25 mouse cellular contexts compared by ENCODE assay signal in the genomic region with DNA sequence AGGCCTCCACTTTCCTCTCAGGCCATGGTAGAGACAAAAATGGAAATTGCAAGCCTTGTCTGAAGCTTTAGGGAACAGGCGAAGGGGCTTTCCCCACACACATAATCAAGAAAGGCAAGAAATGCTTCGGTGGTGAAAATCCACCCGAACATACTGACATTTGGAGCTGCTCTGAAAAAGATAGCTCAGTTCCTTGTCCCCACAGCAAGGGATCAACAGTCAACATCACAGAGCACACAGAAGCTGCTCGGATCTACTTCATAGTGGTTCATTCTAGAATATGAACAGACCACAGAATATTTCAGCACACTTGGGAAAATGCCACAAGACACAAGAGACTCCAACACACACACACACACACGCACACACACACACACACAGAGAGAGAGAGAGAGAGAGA. TPM values are rescaled to one million over a fixed set of nuclear protein-coding genes. Genes with fewer than 3 reads are reported as not detected.
DNase-seq lines count a peak whose midpoint lies in the region; TF ChIP-seq lines count a peak whose summit lies in the region.
"Had no signal": no experiment of that assay in that cellular context is flagged by ENCODE, and none has a peak within 500 bp of the region (broad histone marks: within the 10 kb centered on the region; RNA-seq: fewer than 3 reads in every experiment).

No protein-coding gene starts in this region.

- no peak overlapping the region for H3K27ac ChIP-seq in liver, adult 2 months (replicated peaks; ENCODE audit: insufficient read depth, low read depth, low read length)
- H3K27ac ChIP-seq in bone marrow macrophage, adult 2 months (ENCODE audit: insufficient read depth, low read depth, low read length) = peak overlapping the region; percentile 85
- peak overlapping the region; percentile 83 for H3K27ac ChIP-seq in macrophage
- H3K27ac ChIP-seq: embryonic facial prominence, embryonic 15.5 days; hindbrain, embryonic 13.5 days; kidney, embryonic 15.5 days; left cerebral cortex, adult 2 months; limb, embryonic 10.5 days; liver, embryonic 13.5 days; stomach, embryonic 15.5 days had no signal

- no peak for TF ChIP-seq POLR2A in liver, adult 2 months (IDR thresholded peaks at IDR 0.05; ENCODE audit: extremely low read depth, insufficient read depth, low read length)
- TF ChIP-seq POLR2A in bone marrow macrophage, adult 2 months (IDR thresholded peaks at IDR 0.05; ENCODE audit: borderline replicate concordance, low read depth, low read length) = no peak

- H3K27me3 ChIP-seq in liver, adult 2 months (ENCODE audit: control insufficient read depth, insufficient read depth, low read length) = no peaks in the 10 kb centered on the region
- H3K27me3 ChIP-seq: embryonic facial prominence, embryonic 15.5 days; hindbrain, embryonic 13.5 days; kidney, embryonic 15.5 days; stomach, embryonic 15.5 days had no signal

- peak; percentile 31 for DNase-seq in liver, adult 2 months (ENCODE audit: extremely low read depth, low read depth, low spot score)
- no peak for DNase-seq in liver
- DNase-seq in neural tube, embryonic 10.5 days (ENCODE audit: extremely low spot score, low spot score) = no peak
- no peak for DNase-seq in urinary bladder, postnatal 4 days (ENCODE audit: low spot score in 2 of 2)
- no peak for DNase-seq in layer of hippocampus, adult 11-12 months (ENCODE audit: low spot score)
- DNase-seq: adrenal gland, adult 2 months; cerebellum, adult 8-10 months; cerebellum, postnatal 36 days; gastrocnemius, postnatal 25 days; heart, postnatal 36 days; kidney, adult 11 months; liver, embryonic 13.5 days; midbrain, embryonic 14.5 days; right cerebral cortex, adult 18-20 months; right cerebral cortex, postnatal 4 days; thymus, postnatal 36 days had no signal

- H3K79me2 ChIP-seq in liver, adult 2 months (ENCODE audit: control insufficient read depth, insufficient read depth, low read length) = no peaks in the 10 kb centered on the region
- H3K79me2 ChIP-seq in macrophage (ENCODE audit: inconsistent target) = no peaks in the 10 kb centered on the region

- no peak for TF ChIP-seq CTCF in liver, adult 2 months (IDR thresholded peaks at IDR 0.05; ENCODE audit: low read depth, low read length)
- TF ChIP-seq CTCF in bone marrow macrophage, adult 2 months (IDR thresholded peaks at IDR 0.05; ENCODE audit: low read depth, low read length) = no peak

- H3K9ac ChIP-seq in liver, adult 2 months (ENCODE audit: low read depth, low read length) = no peak overlapping the region
- H3K9ac ChIP-seq: embryonic facial prominence, embryonic 15.5 days; hindbrain, embryonic 13.5 days; kidney, embryonic 15.5 days; liver, embryonic 13.5 days; stomach, embryonic 15.5 days had no signal

- WGBS in liver, adult 2 months = 84% methylated on average over 5 of the region's 5 CpGs
- WGBS in macrophage (ENCODE audit: missing documents) = 7% methylated on average over 4 of the region's 5 CpGs

- no peaks in the 10 kb centered on the region for H3K36me3 ChIP-seq in liver, adult 2 months (ENCODE audit: control insufficient read depth, insufficient read depth, low read length)
- no peaks in the 10 kb centered on the region for H3K36me3 ChIP-seq in macrophage (ENCODE audit: inconsistent target)
- H3K36me3 ChIP-seq: embryonic facial prominence, embryonic 15.5 days; hindbrain, embryonic 13.5 days; kidney, embryonic 15.5 days; limb, embryonic 10.5 days; liver, embryonic 13.5 days; stomach, embryonic 15.5 days had no signal

- no peak overlapping the region for H3K4me3 ChIP-seq in liver, adult 2 months (ENCODE audit: insufficient read depth, low read depth, low read length)
- H3K4me3 ChIP-seq in bone marrow macrophage, adult 2 months (ENCODE audit: insufficient read depth, low read length) = peak overlapping the region; percentile 42
- no peak overlapping the region; the same call in 1 of the 2 replicates for H3K4me3 ChIP-seq in macrophage (ENCODE audit: inconsistent target)
- H3K4me3 ChIP-seq: embryonic facial prominence, embryonic 15.5 days; hindbrain, embryonic 13.5 days; kidney, embryonic 15.5 days; left cerebral cortex, adult 2 months; limb, embryonic 10.5 days; liver, embryonic 13.5 days; myocyte; stomach, embryonic 15.5 days had no signal

- no peaks in the 10 kb centered on the region for H3K4me1 ChIP-seq in liver, adult 2 months (ENCODE audit: control insufficient read depth, insufficient read depth, low read length)
- H3K4me1 ChIP-seq in bone marrow macrophage, adult 2 months (ENCODE audit: control insufficient read depth, insufficient read depth, low read length) = peaks cover 17% of the 10 kb centered on the region
- H3K4me1 ChIP-seq: embryonic facial prominence, embryonic 15.5 days; hindbrain, embryonic 13.5 days; kidney, embryonic 15.5 days; limb, embryonic 10.5 days; liver, embryonic 13.5 days; stomach, embryonic 15.5 days had no signal

RNA-seq across cellular contexts. Expression of gene Tbc1d8, which starts 14.6 kb away (rescaled TPM):
- 7.0 and 12.6 TPM in 2 replicates for total RNA-seq in liver, adult 2 months (2014; rRNA removed)
- polyA plus RNA-seq in liver, adult 2 months (2012; rRNA removed) = 8.2 and 13.9 TPM in 2 replicates
- 78.2 and 86.8 TPM in 2 replicates for polyA plus RNA-seq in bone marrow macrophage, adult 2 months (2012; ENCODE audit: insufficient read depth, insufficient read length, missing spikeins)
- 10 to 100 TPM in 25 of 26 experiments, 1 to 10 TPM in 1; 7.2 to 72.3 (median 50.0) TPM for total RNA-seq in macrophage (2018; cell fraction: chromatin; rRNA removed)
- total RNA-seq in macrophage (2018; cell fraction: cytosol; rRNA removed) = 10 to 100 TPM in 24 of 26 experiments, 1 to 10 TPM in 2; 7.1 to 20.0 (median 15.6) TPM
- total RNA-seq in macrophage (2018; cell fraction: nucleus; rRNA removed) = 10 to 100 TPM; 14.7 to 58.3 (median 33.5) TPM
- polyA plus RNA-seq in macrophage (2018) = 7.5 to 23.4 TPM (median 13.9 TPM) in 3 replicates

RNA-seq across cellular contexts. Expression of gene Cnot11, which starts 41.6 kb away (rescaled TPM):
- 6.8 and 7.7 TPM in 2 replicates for total RNA-seq in liver, adult 2 months (2014; rRNA removed)
- polyA plus RNA-seq in liver, adult 2 months (2012; rRNA removed) = 9.3 and 9.9 TPM in 2 replicates
- 22.0 and 30.4 TPM in 2 replicates for polyA plus RNA-seq in bone marrow macrophage, adult 2 months (2012; ENCODE audit: insufficient read depth, insufficient read length, missing spikeins)
- total RNA-seq in macrophage (2018; cell fraction: chromatin; rRNA removed) = 10 to 100 TPM in 4 of 26 experiments, 1 to 10 TPM in 22; 2.2 to 11.0 (median 6.7) TPM
- 10 to 100 TPM in 25 of 26 experiments, 1 to 10 TPM in 1; 9.7 to 17.1 (median 14.3) TPM for total RNA-seq in macrophage (2018; cell fraction: cytosol; rRNA removed)
- 10 to 100 TPM in 8 of 26 experiments, 1 to 10 TPM in 18; 4.6 to 14.9 (median 7.5) TPM for total RNA-seq in macrophage (2018; cell fraction: nucleus; rRNA removed)
- polyA plus RNA-seq in macrophage (2018) = 13.6 to 16.5 TPM (median 14.8 TPM) in 3 replicates
